Mouse (Mus musculus): ENCODE measurements around the gene Tbc1d20. TPM values are rescaled to one million over a fixed set of nuclear protein-coding genes. Genes with fewer than 3 reads are reported as not detected.
"Not testable (repeated sequence)": the region's sequence is repeated elsewhere in the genome, so short reads cannot be mapped to it uniquely, and the experiment has no call there.

Tbc1d20 gene
- total and polyA plus RNA-seq, 3 experiments: 15.7 to 45.8 (median 35.8) TPM

- TF ChIP-seq GATA2 (IDR thresholded peaks at IDR 0.05; ENCODE audit: borderline replicate concordance, low read depth, low read length): no peak
- no peak for TF ChIP-seq GATA1 (IDR thresholded peaks at IDR 0.05; ENCODE audit: borderline replicate concordance, low read length)
- no peak for TF ChIP-seq CTCF (IDR thresholded peaks at IDR 0.05; ENCODE audit: low read depth, low read length)
- TF ChIP-seq TAL1 (conservative IDR thresholded peaks at IDR 0.05; ENCODE audit: low read depth, low read length): no peak
- TF ChIP-seq POLR2AphosphoS5 (IDR thresholded peaks at IDR 0.05; ENCODE audit: insufficient replicate concordance, low read depth, low read length): no peak
- H3K4me3 ChIP-seq (ENCODE audit: low read depth, low read length): no peak overlapping the region
- no peak for ATAC-seq (ENCODE audit: extremely low read depth, insufficient number of reproducible peaks, low FRiP score, poor library complexity, severe bottlenecking)
- no peaks in the 10 kb centered on the region for H3K9me3 ChIP-seq (replicated peaks)
- H3K36me3 ChIP-seq (replicated peaks): peaks cover 62% of the 10 kb centered on the region
- no peaks in the 10 kb centered on the region for H3K4me1 ChIP-seq (ENCODE audit: insufficient read depth, low read depth, low read length)
- DNase-seq (ENCODE audit: low spot score): no peak
- no peaks in the 10 kb centered on the region for H3K27me3 ChIP-seq (ENCODE audit: insufficient read depth, low read length)
Measured at GRCm38 (mm10) chr2:152287560-152287959, 6.1 kb upstream of the Tbc1d20 start.

GRCm38 (mm10) chr2:152288046-152288445, 5.6 kb upstream of the Tbc1d20 start:
- Histone ChIP-seq H3K4me1 (ENCODE audit: insufficient read depth, low read depth, low read length) (peaks cover under 1% of the 10 kb centered on the region; the same call in 1 of the 2 replicates), H3K27me3 (ENCODE audit: insufficient read depth, low read length) (no peaks in the 10 kb centered on the region), H3K9me3 (replicated peaks) (no peaks in the 10 kb centered on the region), H3K4me3 (ENCODE audit: low read depth, low read length) (no peak overlapping the region), H3K36me3 (replicated peaks) (peaks cover 57% of the 10 kb centered on the region)
- DNase-seq (ENCODE audit: low spot score) (no peak), ATAC-seq (ENCODE audit: extremely low read depth, insufficient number of reproducible peaks, low FRiP score, poor library complexity, severe bottlenecking) (no peak)
- no peak for TF ChIP-seq TAL1 (conservative IDR thresholded peaks at IDR 0.05; ENCODE audit: low read depth, low read length)
- TF ChIP-seq POLR2AphosphoS5 (IDR thresholded peaks at IDR 0.05; ENCODE audit: insufficient replicate concordance, low read depth, low read length): no peak
- TF ChIP-seq GATA2 (IDR thresholded peaks at IDR 0.05; ENCODE audit: borderline replicate concordance, low read depth, low read length): no peak
- no peak for TF ChIP-seq GATA1 (IDR thresholded peaks at IDR 0.05; ENCODE audit: borderline replicate concordance, low read length)
- no peak for TF ChIP-seq CTCF (IDR thresholded peaks at IDR 0.05; ENCODE audit: low read depth, low read length)

GRCm38 (mm10) chr2:152289623-152290022, 4.0 kb upstream of the Tbc1d20 start:
- not testable (repeated sequence) for H3K4me1 ChIP-seq (ENCODE audit: insufficient read depth, low read depth, low read length); ATAC-seq (ENCODE audit: extremely low read depth, insufficient number of reproducible peaks, low FRiP score, poor library complexity, severe bottlenecking); H3K27me3 ChIP-seq (ENCODE audit: insufficient read depth, low read length); DNase-seq (ENCODE audit: low spot score); H3K9me3 ChIP-seq (replicated peaks); H3K4me3 ChIP-seq (ENCODE audit: low read depth, low read length)
- H3K36me3 ChIP-seq (replicated peaks): peaks cover 41% of the 10 kb centered on the region

GRCm38 (mm10) chr2:152292475-152292874, 1.2 kb upstream of the Tbc1d20 start:
- Histone ChIP-seq H3K4me1 (ENCODE audit: insufficient read depth, low read depth, low read length) (peaks cover 26% of the 10 kb centered on the region), H3K36me3 (replicated peaks) (peaks cover 35% of the 10 kb centered on the region), H3K9me3 (replicated peaks) (no peaks in the 10 kb centered on the region), H3K4me3 (ENCODE audit: low read depth, low read length) (no peak overlapping the region), H3K27me3 (ENCODE audit: insufficient read depth, low read length) (no peaks in the 10 kb centered on the region)
- DNase-seq (ENCODE audit: low spot score): no peak
- TF ChIP-seq TAL1 (conservative IDR thresholded peaks at IDR 0.05; ENCODE audit: low read depth, low read length): no peak
- TF ChIP-seq GATA2 (IDR thresholded peaks at IDR 0.05; ENCODE audit: borderline replicate concordance, low read depth, low read length): no peak
- no peak for TF ChIP-seq POLR2AphosphoS5 (IDR thresholded peaks at IDR 0.05; ENCODE audit: insufficient replicate concordance, low read depth, low read length)
- no peak for TF ChIP-seq CTCF (IDR thresholded peaks at IDR 0.05; ENCODE audit: low read depth, low read length)
- no peak for TF ChIP-seq GATA1 (IDR thresholded peaks at IDR 0.05; ENCODE audit: borderline replicate concordance, low read length)
- no peak for ATAC-seq (ENCODE audit: extremely low read depth, insufficient number of reproducible peaks, low FRiP score, poor library complexity, severe bottlenecking)

GRCm38 (mm10) chr2:152293179-152293726, 375 bp upstream of the Tbc1d20 start:
- TF ChIP-seq GATA2 (IDR thresholded peaks at IDR 0.05; ENCODE audit: borderline replicate concordance, low read depth, low read length) (no peak), POLR2AphosphoS5 (IDR thresholded peaks at IDR 0.05; ENCODE audit: insufficient replicate concordance, low read depth, low read length) (no peak), GATA1 (IDR thresholded peaks at IDR 0.05; ENCODE audit: borderline replicate concordance, low read length) (no peak), TAL1 (conservative IDR thresholded peaks at IDR 0.05; ENCODE audit: low read depth, low read length) (no peak), CTCF (IDR thresholded peaks at IDR 0.05; ENCODE audit: low read depth, low read length) (no peak)
- ATAC-seq (ENCODE audit: extremely low read depth, insufficient number of reproducible peaks, low FRiP score, poor library complexity, severe bottlenecking) (0 out of 2 replicates have a peak, but pooled peaks have one; percentile 11), DNase-seq (ENCODE audit: low spot score) (peak; percentile 16)
- H3K27me3 ChIP-seq (ENCODE audit: insufficient read depth, low read length): no peaks in the 10 kb centered on the region
- peaks cover 33% of the 10 kb centered on the region for H3K4me1 ChIP-seq (ENCODE audit: insufficient read depth, low read depth, low read length)
- peaks cover 36% of the 10 kb centered on the region for H3K36me3 ChIP-seq (replicated peaks)
- peak overlapping the region; percentile 82 for H3K4me3 ChIP-seq (ENCODE audit: low read depth, low read length)
- no peaks in the 10 kb centered on the region for H3K9me3 ChIP-seq (replicated peaks)

GRCm38 (mm10) chr2:152294541-152294940, 913 bp downstream of the Tbc1d20 start:
- no peaks in the 10 kb centered on the region for H3K27me3 ChIP-seq (ENCODE audit: insufficient read depth, low read length)
- no peak for DNase-seq (ENCODE audit: low spot score)
- peaks cover 38% of the 10 kb centered on the region for H3K36me3 ChIP-seq (replicated peaks)
- H3K4me1 ChIP-seq (ENCODE audit: insufficient read depth, low read depth, low read length): peaks cover 33% of the 10 kb centered on the region
- H3K4me3 ChIP-seq (ENCODE audit: low read depth, low read length): peak overlapping the region; percentile 82
- ATAC-seq (ENCODE audit: extremely low read depth, insufficient number of reproducible peaks, low FRiP score, poor library complexity, severe bottlenecking): no peak
- TF ChIP-seq CTCF (IDR thresholded peaks at IDR 0.05; ENCODE audit: low read depth, low read length) (no peak), GATA2 (IDR thresholded peaks at IDR 0.05; ENCODE audit: borderline replicate concordance, low read depth, low read length) (no peak), TAL1 (conservative IDR thresholded peaks at IDR 0.05; ENCODE audit: low read depth, low read length) (no peak), POLR2AphosphoS5 (IDR thresholded peaks at IDR 0.05; ENCODE audit: insufficient replicate concordance, low read depth, low read length) (no peak), GATA1 (IDR thresholded peaks at IDR 0.05; ENCODE audit: borderline replicate concordance, low read length) (no peak)
- H3K9me3 ChIP-seq (replicated peaks): no peaks in the 10 kb centered on the region

Measured in G1E (cell line).